Mouse (Mus musculus) spleen, embryonic (tissue): ENCODE measurements around the gene Acvrl1.

Experiments used
- CTCF ChIA-PET: fragments of 350-600 bp; sonication (Branson Sonifier 250); formaldehyde crosslinking; loops from one replicate; lab custom pipeline; 2022; lab: Charles Lee

Gene Acvrl1

GRCm38 (mm10) chr15:101165658-101166437 lies 37.5 kb downstream of the Acvrl1 start:
- CTCF ChIA-PET = no interaction called here

GRCm38 (mm10) chr15:101167553-101167952 lies 39.2 kb downstream of the Acvrl1 start:
- CTCF ChIA-PET = no interaction called here

GRCm38 (mm10) chr15:101169910-101170309 lies 41.6 kb downstream of the Acvrl1 start:
- CTCF ChIA-PET = no interaction called here

- CTCF ChIA-PET = no interaction called here
Observed at GRCm38 (mm10) chr15:101170413-101170980, 42.2 kb downstream of the Acvrl1 start.

- CTCF ChIA-PET = no interaction called here
Observed at GRCm38 (mm10) chr15:101171272-101171671, 43.0 kb downstream of the Acvrl1 start.

GRCm38 (mm10) chr15:101172016-101172415 lies 43.7 kb downstream of the Acvrl1 start:
- CTCF ChIA-PET = interaction anchor here (0.9 kb wide), 1 partner anchor 40 kb away, joined by 3 read pairs; no protein-coding TSS in a partner anchor

- CTCF ChIA-PET = interaction anchor here (1.5 kb wide), 1 partner anchor 143 kb away, joined by 3 read pairs; no protein-coding TSS in a partner anchor
Observed at GRCm38 (mm10) chr15:101173421-101174211, 45.3 kb downstream of the Acvrl1 start, which contains the start of gene Acvr1b. TSS of gene Acvr1b (plus strand) at chr15:101174067.

GRCm38 (mm10) chr15:101174294-101175130 lies 46.2 kb downstream of the Acvrl1 start:
- CTCF ChIA-PET = no interaction called here

- CTCF ChIA-PET = no interaction called here
Observed at GRCm38 (mm10) chr15:101175131-101175460, 46.8 kb downstream of the Acvrl1 start.

- CTCF ChIA-PET = no interaction called here
Observed at GRCm38 (mm10) chr15:101175613-101176283, 47.4 kb downstream of the Acvrl1 start.

- CTCF ChIA-PET = no interaction called here
Observed at GRCm38 (mm10) chr15:101176284-101176680, 48.0 kb downstream of the Acvrl1 start.

GRCm38 (mm10) chr15:101176795-101177691 lies 48.7 kb downstream of the Acvrl1 start:
- CTCF ChIA-PET = interaction anchor here (0.6 kb wide), 1 partner anchor 95 kb away, joined by 3 read pairs; no protein-coding TSS in a partner anchor

- CTCF ChIA-PET = interaction anchor here (1.3 kb wide), 1 partner anchor 9 kb away, joined by 4 read pairs; no protein-coding TSS in a partner anchor
Observed at GRCm38 (mm10) chr15:101180363-101181105, 52.2 kb downstream of the Acvrl1 start.

GRCm38 (mm10) chr15:101181106-101181466 lies 52.8 kb downstream of the Acvrl1 start:
- CTCF ChIA-PET = interaction anchor here (1.3 kb wide), 1 partner anchor 8 kb away, joined by 4 read pairs; no protein-coding TSS in a partner anchor

GRCm38 (mm10) chr15:101181500-101181899 lies 53.2 kb downstream of the Acvrl1 start:
- CTCF ChIA-PET = no interaction called here

GRCm38 (mm10) chr15:101182676-101183075 lies 54.4 kb downstream of the Acvrl1 start:
- CTCF ChIA-PET = no interaction called here

GRCm38 (mm10) chr15:101184300-101184699 lies 56.0 kb downstream of the Acvrl1 start:
- CTCF ChIA-PET = no interaction called here

GRCm38 (mm10) chr15:101185549-101185948 lies 57.2 kb downstream of the Acvrl1 start:
- CTCF ChIA-PET = interaction anchor here (0.6 kb wide), 1 partner anchor 9 kb away, joined by 7 read pairs; no protein-coding TSS in a partner anchor

GRCm38 (mm10) chr15:101187907-101188306 lies 59.6 kb downstream of the Acvrl1 start:
- CTCF ChIA-PET = no interaction called here
